Mouse (Mus musculus): ENCODE measurements around the gene Fntb. TPM values are rescaled to one million over a fixed set of nuclear protein-coding genes. Genes with fewer than 3 reads are reported as not detected.

Gene Fntb
- total RNA-seq, 2 experiments from 2014 or later, result 23.8 to 23.9 TPM

GRCm38 (mm10) chr12:76918855-76919254 lies 153.5 kb downstream of the Fntb start:
- no peak for DNase-seq (ENCODE audit: low spot score in 2 of 2)

- no peak for DNase-seq (ENCODE audit: low spot score in 2 of 2)
Measured at GRCm38 (mm10) chr12:76920398-76920797, 155.0 kb downstream of the Fntb start.

GRCm38 (mm10) chr12:76920990-76921389 lies 155.6 kb downstream of the Fntb start:
- no peak for DNase-seq (ENCODE audit: low spot score in 2 of 2)

GRCm38 (mm10) chr12:76923118-76923517 lies 157.7 kb downstream of the Fntb start:
- no peak for DNase-seq (ENCODE audit: low spot score in 2 of 2)

- DNase-seq (ENCODE audit: low spot score in 2 of 2), result no peak
Measured at GRCm38 (mm10) chr12:76924904-76925604, 159.7 kb downstream of the Fntb start.

- DNase-seq (ENCODE audit: low spot score in 2 of 2), result no peak
Measured at GRCm38 (mm10) chr12:76926338-76926945, 161.1 kb downstream of the Fntb start.

GRCm38 (mm10) chr12:76927012-76927411 lies 161.6 kb downstream of the Fntb start:
- no peak for DNase-seq (ENCODE audit: low spot score in 2 of 2)

GRCm38 (mm10) chr12:76927539-76927938 lies 162.2 kb downstream of the Fntb start:
- no peak for DNase-seq (ENCODE audit: low spot score in 2 of 2)

- no peak for DNase-seq (ENCODE audit: low spot score in 2 of 2)
Measured at GRCm38 (mm10) chr12:76930177-76930576, 164.8 kb downstream of the Fntb start.

- no peak for DNase-seq (ENCODE audit: low spot score in 2 of 2)
Measured at GRCm38 (mm10) chr12:76931739-76932687, 166.6 kb downstream of the Fntb start.

GRCm38 (mm10) chr12:76932688-76933060 lies 167.3 kb downstream of the Fntb start:
- DNase-seq (ENCODE audit: low spot score in 2 of 2), result no peak

GRCm38 (mm10) chr12:76934438-76934837 lies 169.0 kb downstream of the Fntb start:
- no peak for DNase-seq (ENCODE audit: low spot score in 2 of 2)

- DNase-seq (ENCODE audit: low spot score in 2 of 2), result no peak
Measured at GRCm38 (mm10) chr12:76936211-76936610, 170.8 kb downstream of the Fntb start.

GRCm38 (mm10) chr12:76938013-76938412 lies 172.6 kb downstream of the Fntb start:
- DNase-seq (ENCODE audit: low spot score in 2 of 2), result no peak

- DNase-seq (ENCODE audit: low spot score in 2 of 2), result no peak
Measured at GRCm38 (mm10) chr12:76941524-76941923, 176.1 kb downstream of the Fntb start.

GRCm38 (mm10) chr12:76942476-76942875 lies 177.1 kb downstream of the Fntb start:
- no peak for DNase-seq (ENCODE audit: low spot score in 2 of 2)

GRCm38 (mm10) chr12:76943046-76943445 lies 177.7 kb downstream of the Fntb start:
- DNase-seq (ENCODE audit: low spot score in 2 of 2), result no peak

GRCm38 (mm10) chr12:76943466-76943865 lies 178.1 kb downstream of the Fntb start:
- no peak for DNase-seq (ENCODE audit: low spot score in 2 of 2)

GRCm38 (mm10) chr12:76947487-76947886 lies 182.1 kb downstream of the Fntb start:
- DNase-seq (ENCODE audit: low spot score in 2 of 2), result no peak

GRCm38 (mm10) chr12:76948185-76948584 lies 182.8 kb downstream of the Fntb start:
- no peak for DNase-seq (ENCODE audit: low spot score in 2 of 2)

GRCm38 (mm10) chr12:76948781-76949180 lies 183.4 kb downstream of the Fntb start:
- DNase-seq (ENCODE audit: low spot score in 2 of 2), result no peak

- DNase-seq (ENCODE audit: low spot score in 2 of 2), result no peak
Measured at GRCm38 (mm10) chr12:76950330-76950729, 184.9 kb downstream of the Fntb start.
